Mouse (Mus musculus) lung, postnatal 0 days (tissue): ENCODE data around the gene Pidd1. TPM values are rescaled to one million over a fixed set of nuclear protein-coding genes. Genes with fewer than 3 reads are reported as not detected.
A peak's percentile ranks its signal among the peaks of the same experiment; 100 is the strongest.

Experiments
- ATAC-seq: fragments of 200-750 bp; cut with Nextera tagmentation; 2 replicates; pipeline ENCODE4 v1.8.0; 2017; ENCODE audit warnings: moderate library complexity
- DNase-seq: peaks from one replicate; pipeline ENCODE4 v3.0.0-alpha.2; 2016; ENCODE audit warnings: low spot score
- H3K27ac ChIP-seq: fragments of 300-500 bp; sonication (generic); 2 replicates; pipeline ENCODE4 v1.5.1; 2014; ENCODE audit warnings: antibody characterized with exemption, mild to moderate bottlenecking, low read length, mixed read lengths
- H3K27me3 ChIP-seq: fragments of 300-500 bp; sonication (generic); replicated peaks from 2 replicates; pipeline ENCODE4 v1.6.1; 2014; ENCODE audit warnings: low read length, mixed read lengths; ENCODE audit not compliant: insufficient read depth
- H3K36me3 ChIP-seq: fragments of 300-500 bp; sonication (generic); 2 replicates; pipeline ENCODE4 v1.6.1; 2014; ENCODE audit warnings: low read length, mixed read lengths; ENCODE audit not compliant: insufficient read depth
- H3K4me1 ChIP-seq: fragments of 300-500 bp; sonication (generic); 2 replicates; pipeline ENCODE4 v1.6.1; 2014; ENCODE audit warnings: antibody characterized with exemption, low read depth, low read length, mixed read lengths; ENCODE audit not compliant: insufficient read depth
- H3K4me2 ChIP-seq: fragments of 300-500 bp; sonication (generic); replicated peaks from 2 replicates; pipeline ENCODE4 v1.6.1; 2014; ENCODE audit warnings: low read depth, mild to moderate bottlenecking, low read length, moderate library complexity, mixed read lengths
- H3K4me3 ChIP-seq: fragments of 300-500 bp; sonication (generic); 2 replicates; pipeline ENCODE4 v1.5.1; 2014; ENCODE audit warnings: low read depth, low read length
- H3K9ac ChIP-seq: fragments of 300-500 bp; sonication (generic); replicated peaks from 2 replicates; pipeline ENCODE4 v1.6.1; 2014; ENCODE audit warnings: low read depth, mild to moderate bottlenecking
- H3K9me3 ChIP-seq: fragments of 300-500 bp; sonication (generic); 2 replicates; pipeline ENCODE4 v1.6.1; 2016; ENCODE audit warnings: low read length, mixed read lengths
- CTCF ChIP-seq: IDR thresholded peaks from 2 replicates; pipeline ENCODE4 v1.5.1; 2016; ENCODE audit warnings: antibody characterized with exemption, mild to moderate bottlenecking
- EP300 ChIP-seq: IDR thresholded peaks from 2 replicates; pipeline ENCODE4 v1.6.1; 2016; ENCODE audit warnings: antibody characterized with exemption, mild to moderate bottlenecking, control low read depth
- WGBS: fragments of 180-500 bp; shearing (Covaris S2); extraction: QIAGEN DNeasy Blood & Tissue Kit; methylation state at CpG from one replicate; pipeline ENCODE4 v1.1.7; 2014; 5-methylcytosine and 5-hydroxymethylcytosine counted together
- polyA plus RNA-seq: library from polyadenylated mRNA; unstranded; fragments of >200 nt; fragmentation: Nextera tagmentation; extraction: Ambion mirVana; gene quantifications from 2 replicates; pipeline ENCODE4 v1.2.1, GENCODE M21; 2015

Gene Pidd1
- polyA plus RNA-seq, 1 experiment from 2014 or later: 1.8 TPM

DNA sequence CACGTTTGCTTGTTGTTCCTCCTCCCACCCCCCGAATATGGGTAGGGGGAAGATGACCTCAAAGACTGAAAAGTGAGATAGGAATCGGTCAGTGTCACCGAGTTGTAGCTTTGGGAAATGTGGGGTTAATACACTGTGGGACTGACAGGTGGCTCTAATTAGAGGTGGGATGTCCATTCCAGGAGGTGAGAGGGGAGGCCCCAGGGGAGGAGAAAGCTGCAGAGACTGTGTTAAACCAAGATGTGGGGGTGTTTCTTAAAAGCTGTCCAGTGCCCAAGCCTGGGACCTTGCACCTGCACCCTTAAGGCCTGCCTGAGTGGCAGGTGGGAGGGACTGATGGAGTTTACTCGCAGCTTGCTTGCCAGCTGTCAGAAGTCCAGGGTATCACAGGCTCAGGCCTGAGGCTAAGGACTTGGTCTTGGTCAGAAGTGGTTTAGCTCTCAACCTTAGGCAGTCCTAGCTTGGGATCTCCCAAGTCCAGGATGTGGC lies 18.6 kb upstream of the Pidd1 start:
- Histone ChIP-seq H3K4me1 (peaks cover 38% of the 10 kb centered on the region), H3K27ac (peak overlapping the region; percentile 89), H3K4me2 (peak overlapping the region; percentile 89), H3K9ac (peak overlapping the region; percentile 65), H3K36me3 (peaks cover 21% of the 10 kb centered on the region), H3K9me3 (no peaks in the 10 kb centered on the region), H3K4me3 (peak overlapping the region; percentile 55), H3K27me3 (no peaks in the 10 kb centered on the region; the same call in 1 of the 2 replicates)
- no peak for TF ChIP-seq CTCF
- no peak for TF ChIP-seq EP300
- DNase-seq: peak; percentile 86
- peak; percentile 13 for ATAC-seq
- 14% methylated on average over 5 of the region's 5 CpGs for WGBS

DNA sequence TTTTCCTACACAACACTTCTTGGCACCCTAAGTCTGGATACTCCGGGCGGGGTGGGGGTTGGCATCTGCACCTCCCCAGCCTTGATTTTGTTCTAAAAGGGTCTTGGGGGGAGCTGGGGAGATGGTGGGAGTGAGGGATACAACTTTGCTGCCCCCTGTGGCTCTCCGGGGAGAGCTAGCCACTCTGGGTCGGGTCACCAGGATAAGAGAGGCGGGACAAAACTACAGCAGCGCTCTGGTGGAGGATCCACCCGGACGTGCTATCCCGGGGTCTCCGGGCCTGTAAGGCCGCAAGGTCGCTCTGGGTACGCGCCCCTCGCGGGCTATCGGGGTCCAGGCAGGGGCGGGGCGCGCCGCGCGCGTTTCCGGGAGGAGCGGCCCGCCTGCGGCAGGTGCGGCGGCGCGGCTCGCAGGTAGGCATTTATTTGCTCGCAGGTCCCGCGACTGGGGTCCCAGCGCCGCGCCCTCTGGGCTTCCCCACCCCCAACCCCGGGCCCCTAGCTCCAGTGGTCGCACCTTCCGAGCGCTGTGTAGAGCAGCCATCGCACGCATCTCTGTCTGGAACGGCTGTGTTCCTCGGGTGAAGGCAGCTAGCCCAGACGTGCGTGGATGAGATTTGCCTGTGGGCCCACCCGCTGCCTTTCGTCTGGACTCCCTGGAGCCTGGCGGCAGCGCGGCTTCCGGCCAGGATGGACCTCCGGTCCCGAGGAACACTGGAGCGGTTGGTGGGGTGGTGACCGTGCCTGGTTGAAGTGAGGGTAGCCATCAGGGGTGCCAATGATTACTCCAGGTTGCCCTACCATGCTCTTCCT lies 17.9 kb upstream of the Pidd1 start:
- Histone ChIP-seq H3K4me2 (peak overlapping the region; percentile 89), H3K36me3 (peaks cover 22% of the 10 kb centered on the region), H3K27ac (peak overlapping the region; percentile 89), H3K4me3 (peak overlapping the region; percentile 55), H3K27me3 (no peaks in the 10 kb centered on the region; the same call in 1 of the 2 replicates), H3K4me1 (peaks cover 37% of the 10 kb centered on the region), H3K9ac (peak overlapping the region; percentile 65), H3K9me3 (no peaks in the 10 kb centered on the region)
- ATAC-seq (peak; percentile 12), DNase-seq (peak; percentile 69)
- peak; percentile 47 for TF ChIP-seq CTCF
- no peak for TF ChIP-seq EP300
- 2% methylated on average over 36 of the region's 59 CpGs for WGBS

DNA sequence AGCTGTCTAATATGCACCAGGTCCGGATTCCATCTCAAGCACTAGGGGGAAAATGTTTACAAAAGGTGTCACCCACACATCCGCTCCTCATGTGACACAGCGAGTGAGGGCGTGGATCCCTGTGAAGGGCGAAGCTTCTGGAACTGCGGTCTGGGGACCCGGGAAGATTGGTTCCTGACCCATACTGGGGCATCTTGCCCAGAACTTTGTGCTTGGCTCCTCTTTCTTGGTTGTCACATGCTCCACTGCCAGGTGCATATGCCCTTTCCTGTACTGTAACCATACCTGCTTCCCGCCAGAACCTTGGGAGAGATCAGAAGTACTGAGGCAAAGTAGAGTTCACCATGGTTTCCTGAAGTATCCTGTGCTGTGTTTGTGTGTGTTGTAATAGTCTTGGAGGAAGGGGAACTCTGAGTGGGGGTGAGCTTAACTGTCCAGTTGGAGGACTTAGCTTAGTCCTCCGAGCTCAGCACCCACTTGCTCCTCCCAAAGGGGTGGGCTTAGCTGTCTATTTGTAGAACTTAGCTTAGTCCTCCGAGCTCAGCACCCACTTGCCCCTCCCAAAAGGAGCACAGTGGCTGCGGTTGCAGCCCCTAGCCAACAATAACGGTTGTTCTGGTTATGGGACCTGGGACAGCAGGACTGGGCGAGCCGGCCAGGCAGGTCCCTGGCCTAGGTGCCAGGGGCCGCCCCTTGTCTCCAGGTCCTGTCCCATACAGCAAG lies 16.7 kb upstream of the Pidd1 start, which contains the start of gene Cracr2b:
Cracr2b (plus strand) TSS at position 704 of the 723 bp plus-strand sequence.
- peak within 1 kb of the TSS; percentile 89 for H3K27ac ChIP-seq

DNA sequence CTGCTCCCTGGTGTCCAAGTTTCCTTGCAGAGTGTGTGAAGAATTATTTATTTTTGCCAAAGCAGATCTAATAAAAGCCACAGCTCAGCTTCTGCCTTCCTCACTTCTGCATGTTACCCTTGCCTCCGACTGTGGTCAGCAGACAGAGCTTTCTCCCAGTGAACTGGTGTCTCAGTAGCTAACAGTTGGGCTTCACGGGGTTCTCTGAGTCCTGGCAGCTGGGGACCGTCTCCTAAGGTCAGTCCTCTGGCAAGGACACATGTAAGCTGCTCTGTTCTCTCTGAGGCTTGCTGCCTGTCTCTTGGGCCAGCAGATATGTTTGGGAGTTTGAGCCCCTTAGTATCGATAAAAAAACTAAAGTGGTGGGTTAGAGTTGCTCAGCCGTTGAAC lies 16.2 kb upstream of the Pidd1 start:
- peaks cover 22% of the 10 kb centered on the region for H3K36me3 ChIP-seq
- TF ChIP-seq EP300 (no peak), CTCF (no peak)
- H3K27me3 ChIP-seq: no peaks in the 10 kb centered on the region; the same call in 1 of the 2 replicates
- 42% methylated on average over 5 of the region's 5 CpGs for whole genome bisulfite sequencing
- peaks cover 40% of the 10 kb centered on the region for H3K4me1 ChIP-seq
- no peak for ATAC-seq
- H3K9ac ChIP-seq: no peak overlapping the region
- 0 out of 2 replicates have a peak overlapping the region, but pooled peaks have one; percentile 4 for H3K27ac ChIP-seq
- H3K9me3 ChIP-seq: no peaks in the 10 kb centered on the region
- DNase-seq: peak; percentile 20
- no peak overlapping the region for H3K4me3 ChIP-seq
- H3K4me2 ChIP-seq: no peak overlapping the region

More for the DNA sequence above, 16.7 kb upstream of the Pidd1 start, which contains the start of gene Cracr2b:
- H3K27me3 ChIP-seq: no peaks in the 10 kb centered on the region; the same call in 1 of the 2 replicates
- H3K4me1 ChIP-seq: peaks cover 41% of the 10 kb centered on the region
- H3K4me3 ChIP-seq: peak within 1 kb of the TSS; percentile 55
- 0 out of 2 replicates have a peak, but pooled peaks have one; percentile 2 for TF ChIP-seq CTCF
- TF ChIP-seq EP300: no peak
- ATAC-seq (peak; percentile 24), DNase-seq (peak; percentile 82)
- peak within 1 kb of the TSS; percentile 89 for H3K4me2 ChIP-seq
- H3K9ac ChIP-seq: peak within 1 kb of the TSS; percentile 65
- no peaks in the 10 kb centered on the region for H3K9me3 ChIP-seq
- 31% methylated on average over 15 of the region's 15 CpGs for WGBS
- peaks cover 22% of the 10 kb centered on the region for H3K36me3 ChIP-seq

DNA sequence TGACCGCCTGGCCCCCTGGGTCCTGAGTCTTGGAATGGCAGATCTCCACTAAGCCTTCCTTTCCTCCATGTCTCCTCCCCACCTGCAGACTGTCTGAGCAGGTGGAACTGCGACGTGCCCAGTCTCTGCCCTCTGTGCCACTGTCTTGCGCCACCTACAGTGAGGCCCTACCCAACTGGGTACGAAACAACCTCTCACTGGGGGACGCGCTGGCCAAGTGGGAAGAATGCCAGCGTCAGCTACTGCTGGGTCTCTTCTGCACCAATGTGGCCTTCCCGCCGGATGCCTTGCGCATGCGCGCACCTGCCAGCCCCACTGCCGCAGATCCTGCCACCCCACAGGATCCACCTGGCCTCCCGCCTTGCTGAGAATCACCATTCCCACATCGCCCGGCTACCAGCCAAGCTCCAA lies 15.5 kb upstream of the Pidd1 start:
- Histone ChIP-seq H3K4me1 (peaks cover 39% of the 10 kb centered on the region), H3K27ac (no peak overlapping the region), H3K9me3 (no peaks in the 10 kb centered on the region), H3K4me3 (no peak overlapping the region), H3K27me3 (no peaks in the 10 kb centered on the region; the same call in 1 of the 2 replicates), H3K36me3 (peaks cover 22% of the 10 kb centered on the region), H3K9ac (no peak overlapping the region), H3K4me2 (no peak overlapping the region)
- TF ChIP-seq CTCF: no peak
- TF ChIP-seq EP300: no peak
- DNase-seq (peak; percentile 5), ATAC-seq (no peak)
- 89% methylated on average over 17 of the region's 17 CpGs for WGBS

DNA sequence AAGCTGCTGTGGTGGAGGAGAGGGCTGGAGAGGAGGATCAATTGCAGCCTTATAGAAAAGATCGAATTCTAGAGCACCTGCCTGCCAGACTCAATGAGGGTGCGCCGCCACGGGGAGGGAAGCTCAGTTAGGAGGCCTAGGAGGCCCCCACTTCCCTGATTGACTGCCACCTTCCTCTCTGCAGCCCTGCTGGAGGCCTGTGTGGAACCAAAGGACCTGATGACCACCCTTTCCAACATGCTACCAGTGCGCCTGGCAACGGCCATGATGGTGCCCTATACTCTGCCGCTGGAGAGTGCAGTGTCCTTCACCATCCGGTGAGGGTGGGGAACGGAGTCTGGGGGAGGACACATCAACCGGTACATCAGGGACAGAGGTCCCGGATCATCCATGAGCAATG lies 14.8 kb upstream of the Pidd1 start:
- no peak for TF ChIP-seq EP300
- TF ChIP-seq CTCF: no peak
- 90% methylated on average over 10 of the region's 11 CpGs for WGBS
- no peak overlapping the region for H3K9ac ChIP-seq
- H3K4me1 ChIP-seq: peaks cover 36% of the 10 kb centered on the region
- ATAC-seq: no peak
- no peak overlapping the region for H3K4me2 ChIP-seq
- no peak for DNase-seq
- no peak overlapping the region for H3K27ac ChIP-seq
- H3K36me3 ChIP-seq: peaks cover 22% of the 10 kb centered on the region
- no peaks in the 10 kb centered on the region for H3K9me3 ChIP-seq
- H3K4me3 ChIP-seq: no peak overlapping the region
- H3K27me3 ChIP-seq: no peaks in the 10 kb centered on the region; the same call in 1 of the 2 replicates
